Mouse (Mus musculus) midbrain, postnatal 0 days (tissue): ENCODE measurements around the gene C1ra. TPM values are rescaled to one million over a fixed set of nuclear protein-coding genes. Genes with fewer than 3 reads are reported as not detected.

ENCODE experiments used
- ATAC-seq: fragments of 200-750 bp; cut with Nextera tagmentation; 2 replicates; pipeline ENCODE4 v1.8.0; 2017; ENCODE audit warnings: moderate number of reproducible peaks, mild to moderate bottlenecking, moderate TSS enrichment, moderate library complexity; ENCODE audit not compliant: low FRiP score
- DNase-seq: peaks from one replicate; pipeline ENCODE4 v3.0.0-alpha.2; 2015; ENCODE audit warnings: low spot score
- H3K27ac ChIP-seq: fragments of 300-500 bp; sonication (generic); 2 replicates; pipeline ENCODE4 v1.5.1; 2014; ENCODE audit warnings: low read depth, mild to moderate bottlenecking, low read length, mixed read lengths
- H3K27me3 ChIP-seq: fragments of 300-500 bp; sonication (generic); 2 replicates; pipeline ENCODE4 v1.6.1; 2014; ENCODE audit warnings: low read length, control low read depth, mixed read lengths; ENCODE audit not compliant: insufficient read depth
- H3K36me3 ChIP-seq: fragments of 300-500 bp; sonication (generic); 2 replicates; pipeline ENCODE4 v1.6.1; 2014; ENCODE audit warnings: low read length, control low read depth, mixed read lengths; ENCODE audit not compliant: insufficient read depth
- H3K4me1 ChIP-seq: fragments of 300-500 bp; sonication (generic); 2 replicates; pipeline ENCODE4 v1.6.1; 2014; ENCODE audit warnings: mild to moderate bottlenecking, control low read depth, antibody characterized with exemption, low read length, mixed read lengths; ENCODE audit not compliant: insufficient read depth
- H3K4me2 ChIP-seq: fragments of 300-500 bp; sonication (generic); 2 replicates; pipeline ENCODE4 v1.6.1; 2014; ENCODE audit warnings: low read depth, mild to moderate bottlenecking, low read length, mixed read lengths; ENCODE audit not compliant: poor library complexity, severe bottlenecking
- H3K4me3 ChIP-seq: fragments of 300-500 bp; sonication (generic); 2 replicates; pipeline ENCODE4 v1.5.1; 2014; ENCODE audit warnings: low read depth, mild to moderate bottlenecking, low read length, moderate library complexity
- H3K9ac ChIP-seq: fragments of 300-500 bp; sonication (generic); replicated peaks from 2 replicates; pipeline ENCODE4 v1.6.1; 2014; ENCODE audit warnings: mild to moderate bottlenecking, low read length, moderate library complexity, mixed read lengths; ENCODE audit not compliant: poor library complexity, severe bottlenecking
- H3K9me3 ChIP-seq: fragments of 300-500 bp; sonication (generic); 2 replicates; pipeline ENCODE4 v1.6.1; 2016; ENCODE audit warnings: low read length, control low read depth
- CTCF ChIP-seq: IDR thresholded peaks from 2 replicates; pipeline ENCODE4 v1.5.1; 2016; ENCODE audit warnings: antibody characterized with exemption, mild to moderate bottlenecking
- WGBS: fragments of 180-500 bp; shearing (Covaris S2); extraction: QIAGEN DNeasy Blood & Tissue Kit; methylation state at CpG from one replicate; pipeline ENCODE4 v1.1.7; 2014; 5-methylcytosine and 5-hydroxymethylcytosine counted together
- polyA plus RNA-seq: library from polyadenylated mRNA; unstranded; fragments of >200 nt; fragmentation: Nextera tagmentation; extraction: Ambion mirVana; gene quantifications from 2 replicates; pipeline ENCODE4 v1.2.1, GENCODE M21; 2015
- total RNA-seq: library from RNA; depleted of rRNA; stranded (reverse); fragments of >200 nt; gene quantifications from 2 replicates; pipeline ENCODE4 v1.2.3, GENCODE M21; 2014

C1ra gene
- total and polyA plus RNA-seq, 2 experiments from 2014 or later, result 0.49 to 0.54 TPM

GRCm38 (mm10) chr6:124476796-124477195 is 35.4 kb upstream of the C1ra start:
- Histone ChIP-seq H3K9me3 (no peaks in the 10 kb centered on the region), H3K4me2 (no peak overlapping the region), H3K9ac (no peak overlapping the region), H3K27me3 (no peaks in the 10 kb centered on the region), H3K4me3 (no peak overlapping the region), H3K4me1 (no peaks in the 10 kb centered on the region), H3K27ac (no peak overlapping the region), H3K36me3 (no peaks in the 10 kb centered on the region)
- WGBS, result 88% methylated on average over 11 of the region's 11 CpGs
- DNase-seq, result no peak
- no peak for TF ChIP-seq CTCF
- no peak for ATAC-seq

- H3K4me3 ChIP-seq, result no peak overlapping the region
- no peak for TF ChIP-seq CTCF
- no peaks in the 10 kb centered on the region for H3K4me1 ChIP-seq
- H3K36me3 ChIP-seq, result no peaks in the 10 kb centered on the region
- no peak overlapping the region for H3K27ac ChIP-seq
- WGBS, result 61% methylated on average over 5 of the region's 5 CpGs
- H3K4me2 ChIP-seq, result no peak overlapping the region
- no peaks in the 10 kb centered on the region for H3K27me3 ChIP-seq
- ATAC-seq (no peak), DNase-seq (no peak)
- no peak overlapping the region for H3K9ac ChIP-seq
- H3K9me3 ChIP-seq, result no peaks in the 10 kb centered on the region
Observed at GRCm38 (mm10) chr6:124477221-124477655, 35.0 kb upstream of the C1ra start.

- Histone ChIP-seq H3K27me3 (no peaks in the 10 kb centered on the region), H3K9me3 (no peaks in the 10 kb centered on the region), H3K4me2 (no peak overlapping the region), H3K36me3 (no peaks in the 10 kb centered on the region), H3K27ac (no peak overlapping the region), H3K9ac (no peak overlapping the region), H3K4me3 (no peak overlapping the region), H3K4me1 (no peaks in the 10 kb centered on the region)
- 76% methylated on average over 17 of the region's 17 CpGs for WGBS
- ATAC-seq, result no peak
- no peak for DNase-seq
- TF ChIP-seq CTCF, result no peak
Observed at GRCm38 (mm10) chr6:124477922-124478651, 34.1 kb upstream of the C1ra start.

GRCm38 (mm10) chr6:124478874-124479572 is 33.2 kb upstream of the C1ra start:
- Histone ChIP-seq H3K27me3 (no peaks in the 10 kb centered on the region), H3K4me2 (no peak overlapping the region), H3K4me3 (no peak overlapping the region), H3K36me3 (no peaks in the 10 kb centered on the region), H3K9ac (no peak overlapping the region), H3K27ac (no peak overlapping the region), H3K4me1 (no peaks in the 10 kb centered on the region), H3K9me3 (no peaks in the 10 kb centered on the region)
- ATAC-seq, result no peak
- WGBS, result 85% methylated on average over 3 of the region's 3 CpGs
- DNase-seq, result no peak
- TF ChIP-seq CTCF, result no peak

GRCm38 (mm10) chr6:124479573-124479930 is 32.7 kb upstream of the C1ra start:
- 82% methylated on average over 3 of the region's 3 CpGs for WGBS
- H3K9ac ChIP-seq, result no peak overlapping the region
- ATAC-seq (no peak), DNase-seq (no peak)
- TF ChIP-seq CTCF, result no peak
- H3K27me3 ChIP-seq, result no peaks in the 10 kb centered on the region
- no peaks in the 10 kb centered on the region for H3K9me3 ChIP-seq
- no peak overlapping the region for H3K4me3 ChIP-seq
- H3K36me3 ChIP-seq, result no peaks in the 10 kb centered on the region
- H3K4me2 ChIP-seq, result no peak overlapping the region
- no peak overlapping the region for H3K27ac ChIP-seq
- no peaks in the 10 kb centered on the region for H3K4me1 ChIP-seq

- ATAC-seq, result no peak
Observed at GRCm38 (mm10) chr6:124480295-124480694, 31.9 kb upstream of the C1ra start.

More at GRCm38 (mm10) chr6:124480295-124480694, 31.9 kb upstream of the C1ra start:
- Histone ChIP-seq H3K36me3 (no peaks in the 10 kb centered on the region), H3K4me1 (no peaks in the 10 kb centered on the region), H3K9ac (no peak overlapping the region), H3K4me2 (no peak overlapping the region), H3K4me3 (no peak overlapping the region), H3K27ac (no peak overlapping the region), H3K27me3 (no peaks in the 10 kb centered on the region), H3K9me3 (no peaks in the 10 kb centered on the region)
- peak; percentile 77 for TF ChIP-seq CTCF
- peak; percentile 70 for DNase-seq
- WGBS, result 54% methylated on average over 4 of the region's 4 CpGs
